Mouse (Mus musculus) ovary, postnatal 10 days (tissue): Measurements from ENCODE around the gene Vangl2.

Experiments used
- DNase-seq: peaks from one replicate; pipeline ENCODE4 v3.0.0; 2022; ENCODE audit warnings: low spot score

Gene Vangl2

DNA sequence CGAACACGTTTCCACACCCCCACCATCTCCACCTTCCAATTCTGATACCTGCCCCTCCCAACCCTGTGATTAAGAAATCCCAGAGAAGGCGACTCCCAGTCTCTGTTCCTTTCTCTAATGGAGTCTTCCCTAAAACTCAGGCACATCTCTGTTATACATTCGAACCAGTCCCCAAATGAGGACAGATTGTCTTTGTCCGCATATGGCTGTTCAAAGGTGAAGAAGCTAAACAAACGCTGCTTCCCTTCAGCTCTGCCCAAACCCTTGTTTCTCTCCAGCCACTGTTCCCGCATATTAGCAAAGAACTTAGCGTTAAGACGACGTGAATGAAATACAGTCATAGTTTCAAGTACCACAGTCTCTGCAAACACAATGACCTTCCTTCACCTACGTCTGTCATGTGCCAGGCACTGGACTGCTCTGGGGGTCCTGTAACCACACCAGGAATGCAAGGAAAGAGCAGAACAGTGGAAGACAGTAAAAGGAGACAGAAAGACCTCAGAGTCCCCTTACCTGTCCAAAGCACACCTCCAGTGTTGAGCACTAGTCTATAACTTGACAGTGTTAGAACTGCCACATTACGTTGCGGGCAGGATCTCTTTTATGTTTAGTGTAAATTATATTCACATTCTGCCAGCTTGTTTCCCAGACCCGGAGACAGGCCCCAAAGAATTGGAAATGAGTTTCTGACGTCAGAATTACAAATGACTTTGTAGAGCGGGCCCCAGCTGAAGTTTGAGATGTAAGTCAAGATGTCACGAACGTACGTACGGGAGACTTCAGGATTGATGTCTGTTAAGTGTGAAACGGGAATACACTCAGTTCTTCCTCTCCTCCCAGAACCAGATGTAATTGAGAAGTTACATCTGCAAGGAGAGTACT, at the start of gene Vangl2:
Gene Vangl2 (minus strand): TSS at position 51 of the 882 bp plus-strand sequence.
- no peak for DNase-seq

DNA sequence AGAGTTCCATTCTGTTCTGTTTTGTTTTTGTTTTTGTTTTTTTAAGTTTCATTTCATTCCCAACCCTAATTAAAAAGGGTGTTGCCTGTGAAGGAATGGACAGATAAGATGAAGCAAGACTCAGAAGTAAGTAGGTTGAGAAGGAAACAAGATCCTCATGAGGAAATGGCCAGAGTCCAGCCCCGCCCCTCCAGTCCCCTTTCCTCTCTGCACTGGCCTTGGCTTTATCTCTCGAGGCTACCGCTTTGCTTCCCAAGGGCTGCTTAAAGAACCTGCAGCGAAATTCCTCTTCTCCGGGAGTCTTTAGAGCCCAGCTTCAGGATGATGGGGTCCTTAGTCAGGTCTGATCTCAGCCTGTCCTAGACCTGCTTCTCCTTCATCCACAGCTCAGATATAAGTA, 49.7 kb upstream of the Vangl2 start:
- DNase-seq: no peak

DNA sequence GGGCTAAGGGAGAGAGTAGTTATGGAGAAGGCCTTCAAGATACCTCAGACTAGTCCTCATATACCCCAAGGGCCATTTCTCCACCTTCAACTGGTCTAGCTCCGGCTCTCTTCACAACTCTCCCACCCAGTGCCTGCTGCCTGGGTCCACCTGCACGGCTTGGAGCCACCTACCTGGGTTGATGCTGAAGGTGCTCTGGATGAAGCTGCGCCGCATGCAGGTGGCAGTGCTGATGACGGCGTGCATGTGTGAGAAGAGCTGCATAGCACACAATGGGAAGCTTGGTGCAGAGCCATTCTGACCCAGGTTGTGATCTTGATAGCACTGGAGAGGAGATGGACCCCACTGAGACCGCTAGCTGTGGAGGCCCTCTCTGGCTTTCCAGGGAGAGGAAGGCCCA, 44.4 kb upstream of the Vangl2 start:
- DNase-seq: no peak

DNA sequence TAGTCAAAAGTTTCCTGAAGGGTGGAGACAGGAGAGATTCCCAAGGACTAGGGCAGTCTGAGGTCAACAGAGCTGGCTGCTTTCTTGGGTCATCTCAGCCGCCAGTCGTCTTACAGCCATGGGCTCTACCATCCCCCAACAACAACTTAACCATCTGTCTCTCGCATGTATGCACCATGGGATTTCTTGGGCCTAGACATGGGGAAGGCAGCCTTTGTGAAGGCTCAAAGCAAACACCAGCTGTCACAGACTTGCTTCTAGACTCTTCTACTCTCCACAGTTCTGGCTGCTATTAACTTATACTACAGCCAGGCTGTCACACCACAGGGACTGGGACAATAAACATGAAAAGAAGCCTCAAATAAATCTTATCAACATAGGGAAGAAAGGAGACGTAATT, 43.3 kb upstream of the Vangl2 start:
- no peak for DNase-seq

DNA sequence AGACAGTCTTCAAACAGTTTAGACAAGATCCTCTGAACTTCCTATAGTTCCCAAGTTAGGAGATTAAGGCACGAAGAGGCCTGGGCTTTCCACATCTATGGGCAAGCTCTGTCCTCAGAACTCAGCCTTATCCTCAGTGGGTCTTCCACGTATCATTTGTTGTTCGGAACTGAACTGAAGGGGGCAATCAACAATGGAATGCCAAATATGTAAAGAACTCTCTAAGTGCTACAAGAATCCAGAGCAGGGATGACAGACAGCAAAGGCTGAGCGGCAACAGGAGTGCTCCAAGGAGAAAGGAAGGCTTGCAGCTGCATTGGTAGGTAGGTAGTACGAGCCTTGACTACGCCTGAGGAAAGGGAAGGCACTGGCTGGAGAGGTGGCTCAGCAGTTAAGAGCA, 42.0 kb upstream of the Vangl2 start:
- no peak for DNase-seq

- no peak for DNase-seq
Observed at GRCm38 (mm10) chr1:172064613-172065141, 36.4 kb upstream of the Vangl2 start.

GRCm38 (mm10) chr1:172063291-172064023, 35.2 kb upstream of the Vangl2 start:
- DNase-seq: no peak

- no peak for DNase-seq
Observed at GRCm38 (mm10) chr1:172062101-172062500, 33.9 kb upstream of the Vangl2 start.

DNA sequence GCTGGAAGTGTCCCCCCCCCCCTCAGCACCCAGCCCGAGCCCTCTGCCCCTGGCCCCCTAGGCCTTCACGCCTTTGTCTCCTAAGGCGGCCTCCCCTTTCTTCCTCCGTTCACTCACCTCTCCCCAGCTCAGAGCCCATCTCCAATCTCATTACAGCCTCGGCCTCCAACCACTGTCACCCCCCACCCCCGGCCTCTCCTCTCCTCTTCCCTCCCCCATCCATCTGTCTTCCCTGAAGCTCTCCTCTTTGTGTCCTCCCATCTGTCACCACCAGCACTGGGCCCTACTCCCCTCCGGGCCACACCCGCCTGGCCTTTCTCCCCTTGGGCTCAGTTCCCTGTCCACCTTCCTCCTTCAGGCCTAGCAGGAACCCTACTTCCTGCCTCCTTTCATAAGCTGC, 33.0 kb upstream of the Vangl2 start:
- DNase-seq: no peak

DNA sequence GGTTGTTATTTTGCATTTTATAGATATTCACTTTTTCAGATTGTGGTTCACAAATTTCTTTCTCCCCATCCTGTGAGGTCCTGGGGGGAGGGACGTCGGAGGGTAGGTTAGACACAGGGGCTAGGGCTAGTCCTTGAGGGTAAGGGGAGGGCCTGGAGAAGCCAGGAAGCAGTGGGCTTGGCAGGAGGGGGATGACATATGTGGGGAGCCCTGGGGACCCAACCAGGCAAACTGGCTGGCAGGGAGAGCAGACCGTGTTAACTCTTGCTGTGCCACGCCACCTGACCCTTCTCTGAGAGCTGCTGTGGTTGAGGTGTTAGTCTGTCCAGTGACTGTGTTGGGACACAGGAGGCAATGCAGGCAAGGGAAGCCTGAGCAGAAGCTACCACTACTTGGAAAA, 32.4 kb upstream of the Vangl2 start:
- no peak for DNase-seq

GRCm38 (mm10) chr1:172058874-172059273, 30.6 kb upstream of the Vangl2 start:
- DNase-seq: no peak

DNA sequence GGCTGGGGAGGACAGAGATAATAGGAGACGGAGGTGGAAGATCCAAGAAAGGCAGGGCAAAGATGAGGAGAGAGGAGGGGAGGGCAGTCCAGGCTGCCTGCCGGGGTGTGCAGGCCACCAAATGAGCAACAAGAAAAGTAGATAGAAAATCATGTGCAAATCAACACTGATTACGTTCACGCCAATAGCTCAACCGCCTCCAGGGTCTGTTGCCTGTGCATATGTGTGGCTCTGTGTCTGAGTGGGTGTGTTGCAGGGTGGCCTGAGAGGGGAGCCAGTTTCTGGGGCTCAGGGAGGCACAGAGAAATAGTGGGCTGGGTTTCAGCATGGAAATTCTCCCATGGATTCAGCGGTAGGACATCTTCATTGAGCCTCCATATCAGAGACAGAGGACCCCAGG, 30.1 kb upstream of the Vangl2 start:
- no peak for DNase-seq

DNA sequence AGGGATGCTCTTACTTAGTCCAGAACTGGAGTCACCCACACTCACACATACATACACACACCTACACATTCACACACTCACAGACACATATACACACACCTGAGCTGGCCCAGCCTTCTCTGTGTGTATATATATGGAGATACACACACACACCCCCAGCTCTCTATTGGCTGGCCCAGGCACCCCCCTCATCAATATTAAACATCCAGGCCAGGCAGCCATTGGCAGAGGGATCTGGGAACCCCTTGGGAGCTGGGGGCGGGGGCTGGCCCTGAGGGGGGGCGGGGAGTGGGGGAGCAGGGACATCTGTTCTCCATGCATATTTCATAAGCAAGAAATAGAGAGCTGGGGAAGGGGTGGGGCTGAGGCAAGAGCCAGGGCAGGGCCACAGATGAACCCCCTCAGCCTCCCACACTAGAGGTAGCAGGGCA, 29.3 kb upstream of the Vangl2 start, which contains the start of gene Nhlh1:
Gene Nhlh1 (minus strand): TSS at position 83 of the 431 bp plus-strand sequence.
- DNase-seq: no peak

DNA sequence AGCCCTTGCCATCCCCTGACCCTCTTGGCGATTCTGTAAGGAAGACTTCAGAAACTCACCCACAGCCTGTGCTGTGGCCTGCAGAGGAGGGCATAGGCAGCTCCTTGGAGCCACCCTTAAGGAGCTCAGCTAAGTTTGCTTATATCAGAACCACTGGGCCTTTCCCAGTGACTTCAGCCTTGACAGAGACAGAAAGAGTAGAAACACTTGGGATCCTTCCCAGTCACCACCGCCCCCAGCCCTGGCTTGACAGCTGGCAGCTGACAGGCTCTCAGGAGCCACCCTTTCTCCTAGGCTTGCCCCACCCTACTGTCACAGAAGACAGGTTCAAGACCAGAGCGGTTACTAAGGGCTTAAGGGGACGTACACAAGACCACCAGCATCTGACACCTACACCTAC, 28.0 kb upstream of the Vangl2 start:
- DNase-seq: no peak

- no peak for DNase-seq
Observed at GRCm38 (mm10) chr1:172053541-172054440, 25.5 kb upstream of the Vangl2 start.

- DNase-seq: no peak
Observed at GRCm38 (mm10) chr1:172052766-172053279, 24.6 kb upstream of the Vangl2 start.

DNA sequence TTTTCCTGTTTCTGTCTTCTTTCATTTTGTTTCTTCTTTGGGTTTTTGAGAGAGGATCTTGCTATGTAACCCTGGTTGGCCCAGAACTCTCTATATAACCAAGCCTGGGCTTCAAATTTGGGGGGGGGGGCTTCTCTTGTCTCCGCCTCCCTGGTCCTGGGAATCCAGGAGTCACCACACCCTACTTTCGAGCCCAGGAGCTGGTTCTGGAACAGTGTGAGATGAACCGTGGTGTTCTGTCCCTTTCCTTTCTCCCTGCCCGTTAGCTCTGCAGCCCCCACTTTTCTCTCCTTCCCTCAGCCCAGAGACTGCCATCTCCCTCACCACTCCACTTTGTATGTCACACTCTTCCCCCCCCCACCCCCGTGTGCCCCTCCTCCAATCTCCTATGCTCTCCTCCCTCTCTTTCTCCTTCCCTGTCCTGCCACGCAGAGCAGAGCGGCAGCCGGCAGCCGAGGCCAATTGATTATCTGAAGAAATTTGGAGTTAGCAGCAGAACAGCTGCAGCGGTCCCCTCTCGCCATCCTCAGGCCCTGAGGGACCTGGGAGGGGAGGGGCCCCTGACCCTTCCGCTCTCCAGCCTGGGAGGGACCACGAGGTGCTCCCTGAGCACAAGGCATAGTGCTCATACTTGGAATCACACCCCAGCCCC, 21.0 kb upstream of the Vangl2 start:
- DNase-seq: no peak

DNA sequence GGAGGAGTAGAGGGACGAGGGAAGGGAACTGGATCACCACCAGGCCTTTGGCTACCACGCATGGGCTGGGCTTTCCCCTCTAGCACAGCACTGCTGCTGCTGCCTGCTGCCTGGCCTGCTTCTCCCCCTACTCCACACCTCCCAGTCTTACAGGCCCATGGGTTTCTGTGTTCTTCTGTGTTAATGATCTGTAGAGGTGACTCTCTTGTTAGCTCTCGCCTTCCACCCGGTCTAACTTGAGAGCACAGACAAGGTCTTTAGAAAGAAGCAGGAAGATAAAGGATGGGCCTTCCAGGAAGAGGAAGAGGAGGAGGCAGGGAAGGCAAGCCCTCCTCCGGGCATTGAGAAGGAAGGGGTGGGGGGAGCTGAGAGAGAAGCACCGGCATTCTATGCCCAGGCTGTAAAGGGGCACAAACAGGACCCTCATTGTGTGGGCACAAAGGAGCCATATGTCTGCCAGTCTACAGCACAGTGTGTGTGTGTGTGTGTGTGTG, 20.0 kb upstream of the Vangl2 start:
- DNase-seq: no peak

- DNase-seq: peak; percentile 53
Observed at GRCm38 (mm10) chr1:172046938-172047337, 18.7 kb upstream of the Vangl2 start.

DNA sequence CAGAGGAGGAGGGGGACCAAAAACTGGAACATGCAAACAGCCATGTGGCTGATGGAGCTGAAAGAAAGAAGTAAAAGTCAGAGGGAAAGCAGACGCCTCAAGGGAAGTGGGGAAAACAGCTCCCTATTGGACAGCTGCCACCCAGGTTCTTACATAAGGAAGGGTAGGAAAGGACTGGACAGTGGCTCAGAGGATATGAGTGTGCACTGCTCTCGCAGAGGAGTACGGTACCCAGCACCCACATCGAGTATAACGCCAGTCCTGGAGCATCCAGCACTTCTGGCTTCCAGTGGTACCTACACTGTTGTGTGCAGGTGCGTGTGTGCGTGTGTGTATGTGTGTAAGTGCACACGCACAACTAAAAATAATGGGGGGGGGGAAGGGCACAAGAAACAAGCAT, 18.2 kb upstream of the Vangl2 start:
- DNase-seq: no peak

GRCm38 (mm10) chr1:172029914-172030313, 1.7 kb upstream of the Vangl2 start:
- DNase-seq: no peak
